Mouse (Mus musculus) T-cell, adult 2 months (primary cell): ENCODE data around the gene Synj2bp.
A peak's percentile ranks its signal among the peaks of the same experiment; 100 is the strongest.
"Not testable (repeated sequence)": the region's sequence is repeated elsewhere in the genome, so short reads cannot be mapped to it uniquely, and the experiment has no call there.

Experiments
- DNase-seq: peaks from one replicate; pipeline ENCODE4 v3.0.0; 2022; ENCODE audit warnings: low spot score

The Synj2bp gene

DNA sequence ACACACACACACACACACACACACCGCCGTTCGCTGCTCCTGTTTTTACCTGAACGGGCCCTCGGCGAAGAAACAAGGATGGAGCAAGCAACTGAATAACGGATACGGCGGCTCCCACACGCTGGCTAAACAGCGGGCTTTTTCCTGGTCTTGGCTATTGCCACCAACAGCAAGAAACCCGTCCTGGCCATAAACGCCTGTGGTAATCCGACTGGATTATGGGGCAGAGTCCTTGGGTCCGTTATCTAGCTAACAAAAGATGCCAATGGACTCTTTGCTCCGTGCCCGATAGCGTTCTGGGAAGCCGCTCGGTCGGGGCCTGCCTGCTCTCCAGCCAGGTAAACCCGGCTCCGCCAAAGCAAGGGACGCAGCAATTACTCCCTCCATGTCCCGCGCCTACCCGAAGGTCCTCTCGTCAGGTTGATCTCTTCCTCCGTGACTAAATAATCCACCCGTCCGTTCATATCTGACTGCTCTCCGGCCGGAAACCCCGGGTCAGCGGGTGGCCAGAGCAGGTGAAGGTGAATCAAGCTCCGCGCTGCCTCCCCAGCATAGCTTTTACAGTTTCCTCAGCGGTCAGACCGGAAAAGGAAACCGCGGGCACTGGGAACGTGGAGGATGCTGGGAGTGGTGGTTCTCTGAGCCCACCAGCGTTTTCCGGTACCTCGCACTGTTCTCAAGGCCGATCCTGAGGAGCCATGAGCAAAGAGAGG is at the start of gene Synj2bp, which contains the start of gene Gm20498:
TSS of gene Synj2bp (minus strand) at position 596 of the 713 bp plus-strand sequence.
TSS of gene Gm20498 (minus strand) at position 590 of the 713 bp plus-strand sequence.
- DNase-seq: peak; percentile 80

DNA sequence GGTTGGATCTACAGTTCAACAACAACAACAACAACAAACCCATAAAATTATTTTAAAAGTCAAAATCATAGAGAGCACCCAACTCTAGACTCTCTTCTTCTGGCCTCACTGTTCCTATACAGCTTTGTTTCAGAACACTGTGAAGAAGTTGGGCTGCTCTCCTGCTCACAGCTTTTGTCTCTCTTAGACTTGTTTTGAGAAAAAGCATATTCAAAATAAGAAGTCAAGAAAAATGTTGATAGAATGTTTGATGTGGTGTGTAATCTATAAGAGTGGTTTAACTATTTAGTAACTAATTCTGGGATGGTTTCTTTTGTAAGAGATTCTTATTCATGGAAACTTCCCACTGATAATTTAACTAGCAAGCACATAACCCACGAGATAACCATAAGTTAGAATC is 35.7 kb upstream of the Synj2bp start, which contains the start of gene Adam21:
TSS of gene Adam21 (minus strand) at position 101 of the 400 bp plus-strand sequence.
- DNase-seq: no peak

DNA sequence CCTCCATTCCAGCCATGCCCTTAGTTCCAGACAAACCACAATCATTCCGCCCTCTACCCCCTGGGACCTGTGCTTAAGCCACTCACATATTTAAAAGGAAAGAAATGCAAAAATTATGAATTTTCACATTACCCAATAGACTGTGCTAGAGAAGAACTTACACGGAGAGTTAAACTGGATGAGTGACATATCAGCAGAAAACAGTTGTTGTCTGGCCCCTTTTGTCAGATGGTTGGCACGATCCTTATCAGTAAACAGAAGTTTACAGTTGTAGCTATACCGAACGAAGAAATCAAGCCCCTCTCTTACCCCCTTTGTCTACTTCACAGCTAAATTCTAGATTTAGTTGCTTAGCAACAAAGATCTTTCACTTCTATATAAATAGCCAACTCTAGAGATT is 35.2 kb upstream of the Synj2bp start:
- DNase-seq: no peak

DNA sequence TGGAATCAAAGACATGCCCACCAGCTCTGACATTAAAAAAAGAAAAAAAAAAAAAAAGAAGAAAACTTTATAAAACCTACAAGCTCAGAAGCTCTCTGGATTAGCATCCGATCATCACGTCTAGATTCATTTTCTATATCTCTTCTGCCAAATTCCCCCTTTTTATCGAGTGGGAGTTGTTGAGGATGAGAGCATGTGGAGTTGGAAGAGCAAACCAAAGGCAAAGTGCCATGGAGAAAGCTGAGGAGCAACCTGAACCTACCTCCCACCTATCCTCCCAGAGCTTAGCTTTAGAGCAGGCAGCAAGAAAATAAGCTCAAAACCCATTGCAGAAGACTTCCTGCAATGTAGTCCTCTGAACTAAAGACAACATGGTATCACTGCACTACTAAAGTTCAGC is 31.5 kb upstream of the Synj2bp start:
- DNase-seq: no peak

DNA sequence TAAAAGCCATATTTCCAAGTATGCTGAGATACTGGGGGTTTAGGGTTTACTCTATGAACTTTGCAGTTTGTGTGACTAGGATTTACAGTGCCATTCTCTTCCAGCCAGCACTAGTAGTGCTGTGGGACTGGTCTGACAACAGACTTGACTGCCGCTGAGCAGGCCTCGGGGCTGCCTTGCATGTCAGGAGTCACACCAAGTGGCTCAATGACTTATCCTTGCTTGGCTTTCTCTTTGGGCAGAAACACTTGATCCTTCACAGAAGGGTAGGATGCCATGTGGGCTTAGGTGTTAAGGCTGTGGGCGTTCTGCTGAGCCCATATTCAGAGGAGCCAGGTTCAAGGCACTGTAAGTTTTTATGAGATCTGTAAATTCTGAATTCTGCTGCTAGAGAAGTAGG is 16.6 kb upstream of the Synj2bp start:
- no peak for DNase-seq

DNA sequence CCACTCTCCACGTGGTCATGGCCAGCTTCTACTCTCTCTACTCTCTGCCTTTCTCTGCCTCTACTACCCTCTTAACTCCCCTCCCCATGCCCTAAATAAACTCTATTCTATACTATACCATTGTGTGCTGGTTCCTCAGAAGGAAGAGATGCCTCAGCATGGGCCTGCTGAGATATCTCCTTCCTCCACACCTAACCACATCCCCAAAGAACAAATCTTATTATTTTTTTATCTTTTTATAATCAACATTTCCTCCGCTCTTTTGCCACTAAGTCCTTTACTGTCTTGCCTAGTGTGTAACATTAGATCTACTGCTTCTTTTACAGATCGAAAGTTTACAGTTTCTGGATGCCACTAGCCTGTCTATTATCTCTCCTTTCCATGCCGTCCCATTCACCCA is 14.5 kb upstream of the Synj2bp start:
- DNase-seq: no peak

DNA sequence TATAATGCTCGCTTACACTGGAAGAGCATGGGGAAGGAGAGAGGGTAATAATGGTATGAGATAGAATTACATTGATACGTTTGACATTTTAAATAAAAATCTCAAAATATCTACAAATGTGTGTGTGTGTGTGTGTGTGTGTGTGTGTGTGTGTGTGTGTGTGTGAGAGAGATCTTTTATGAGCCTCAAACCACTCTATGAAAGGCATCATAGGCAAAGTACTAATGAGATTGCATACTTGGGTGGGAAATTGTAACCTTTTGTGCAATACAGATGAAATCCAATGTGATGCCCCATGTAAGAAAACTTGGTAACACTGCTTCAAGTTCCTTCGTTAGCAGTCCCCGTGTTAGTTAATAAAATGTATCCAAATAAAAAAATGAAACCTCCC is 313 bp upstream of the Synj2bp start:
- DNase-seq: no peak

DNA sequence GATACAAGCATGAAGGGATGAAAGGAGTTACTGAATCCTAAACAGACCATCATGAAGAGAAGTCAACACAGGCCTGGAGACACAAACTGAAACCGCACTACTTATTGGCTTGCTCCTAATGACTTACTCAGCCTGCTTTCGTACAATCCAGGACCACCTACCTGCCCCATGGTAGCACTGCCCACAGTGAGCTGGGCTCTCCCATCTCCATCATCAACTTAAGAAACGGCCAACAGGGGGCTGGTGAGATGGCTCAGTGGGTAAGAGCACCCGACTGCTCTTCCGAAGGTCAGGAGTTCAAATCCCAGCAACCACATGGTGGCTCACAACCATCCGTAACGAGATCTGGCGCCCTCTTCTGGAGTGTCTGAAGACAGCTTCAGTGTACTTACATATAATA is 2.1 kb downstream of the Synj2bp start:
- DNase-seq: not testable (repeated sequence)

DNA sequence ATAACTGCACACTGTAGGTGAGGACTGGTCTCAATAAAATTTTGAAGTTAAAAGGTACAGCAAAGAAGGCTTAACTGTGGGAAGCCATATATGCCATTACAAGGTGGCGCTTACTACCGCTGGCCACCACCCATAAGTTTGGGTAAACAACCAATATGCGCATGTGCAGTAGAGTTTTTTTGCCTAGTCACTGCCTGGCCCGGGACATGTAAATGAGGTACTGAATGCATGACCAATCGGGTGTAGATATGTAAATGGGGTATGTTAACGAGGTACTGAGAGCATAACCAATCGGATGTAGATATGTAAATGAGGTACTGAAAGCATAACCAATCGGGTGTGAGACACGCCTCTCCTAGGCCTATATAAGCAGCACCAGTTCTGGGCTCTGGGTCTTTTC is 35.8 kb downstream of the Synj2bp start:
- DNase-seq: not testable (repeated sequence)

DNA sequence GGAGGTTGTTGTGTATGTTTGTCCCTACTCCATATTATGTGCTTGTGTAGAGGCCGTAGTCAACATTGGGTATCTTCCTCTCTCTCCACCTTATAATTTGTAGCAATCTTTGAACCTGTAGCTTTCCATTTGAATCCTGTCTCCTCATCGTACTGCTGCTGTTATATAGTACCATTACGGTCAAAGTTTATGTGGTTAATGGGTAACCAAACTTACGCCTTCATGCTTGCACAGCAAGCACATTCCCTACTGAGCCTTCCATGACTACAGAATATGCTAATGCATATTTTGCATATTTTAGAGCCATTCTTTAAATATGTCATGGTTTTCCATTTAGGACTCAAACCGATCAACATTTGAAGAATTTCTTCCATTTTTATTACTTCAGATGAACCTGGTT is 42.2 kb downstream of the Synj2bp start:
- DNase-seq: no peak

DNA sequence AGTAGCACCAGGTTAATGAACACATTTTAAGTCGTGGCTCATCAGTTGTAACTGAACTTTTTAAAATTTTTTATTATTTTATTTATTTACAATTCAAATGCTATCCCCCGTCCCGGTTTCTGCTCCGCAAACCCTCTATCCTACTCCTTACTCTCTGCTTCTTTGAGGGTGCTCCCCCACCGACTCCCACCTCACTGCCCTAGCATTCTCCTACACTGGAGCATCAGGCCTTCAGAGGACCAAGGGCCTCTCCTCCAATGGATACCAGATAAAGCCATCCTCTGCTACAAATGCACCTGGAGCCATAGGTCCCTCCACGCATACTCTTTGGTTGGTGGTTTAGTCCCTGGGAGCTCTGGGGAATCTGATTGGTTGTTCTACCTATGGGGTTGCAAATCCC is 47.4 kb downstream of the Synj2bp start:
- DNase-seq: no peak

DNA sequence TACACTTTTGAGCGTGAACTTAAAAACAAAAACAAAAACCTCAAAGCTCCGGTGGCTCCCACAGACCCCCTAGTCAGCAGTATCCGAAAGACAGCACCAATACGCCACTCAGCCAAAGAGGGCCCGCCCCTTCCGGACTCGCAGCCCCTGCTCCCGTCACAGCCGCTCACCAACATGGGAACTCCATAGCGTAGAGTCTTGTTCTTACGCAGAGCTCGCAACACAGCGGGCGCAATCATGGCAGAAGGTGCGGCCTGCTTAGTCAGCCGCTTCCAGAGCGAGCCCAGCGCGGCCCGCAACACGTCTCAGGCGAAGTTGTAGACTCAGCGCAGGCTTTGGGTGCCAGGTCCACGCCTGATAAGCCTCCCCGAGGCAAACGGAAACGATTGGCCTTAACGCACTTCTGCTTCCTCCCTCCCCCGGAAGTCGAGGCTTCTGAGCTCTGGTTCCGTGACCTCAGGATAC is 48.0 kb downstream of the Synj2bp start, which contains the start of gene Cox16:
TSS of gene Cox16 (minus strand) at position 401 of the 465 bp plus-strand sequence.
- peak; percentile 89 for DNase-seq

DNA sequence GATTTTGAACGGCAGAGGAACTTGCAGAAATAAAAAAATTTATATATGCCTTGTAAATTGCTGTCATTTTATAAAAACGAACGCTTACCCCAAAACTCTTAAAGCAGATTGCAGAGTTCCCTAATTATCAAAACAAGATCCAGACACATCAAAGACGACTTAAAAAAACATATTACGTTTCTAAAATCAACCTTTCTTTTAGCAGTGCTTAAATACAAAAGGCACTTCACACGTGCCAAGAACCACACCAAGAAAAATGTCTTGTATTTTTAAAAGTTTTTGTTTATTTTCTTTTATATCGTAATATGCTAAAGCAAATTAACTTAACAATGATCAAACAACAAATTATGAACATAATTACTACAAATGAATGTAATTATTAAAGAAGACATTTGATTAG is 48.5 kb downstream of the Synj2bp start:
- DNase-seq: no peak

DNA sequence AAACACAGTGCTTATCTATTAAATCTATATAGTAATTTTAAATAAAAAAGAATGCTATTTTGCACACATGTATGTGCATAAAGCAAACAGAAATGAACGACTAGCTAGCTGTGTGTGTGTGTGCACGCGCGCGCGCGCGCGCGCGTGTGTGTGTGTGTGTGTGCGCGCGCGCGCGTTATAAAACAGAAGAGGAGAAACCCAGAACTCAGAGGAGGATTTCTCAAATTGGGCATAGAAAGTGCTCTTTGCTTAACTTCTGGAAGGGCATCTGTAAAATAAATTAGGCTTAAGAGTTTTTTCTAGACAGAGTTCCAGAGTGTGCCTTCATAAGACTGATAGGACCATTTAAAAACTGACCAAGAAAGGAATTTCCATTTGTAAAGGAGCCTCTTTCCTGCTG is 49.1 kb downstream of the Synj2bp start:
- DNase-seq: no peak

DNA sequence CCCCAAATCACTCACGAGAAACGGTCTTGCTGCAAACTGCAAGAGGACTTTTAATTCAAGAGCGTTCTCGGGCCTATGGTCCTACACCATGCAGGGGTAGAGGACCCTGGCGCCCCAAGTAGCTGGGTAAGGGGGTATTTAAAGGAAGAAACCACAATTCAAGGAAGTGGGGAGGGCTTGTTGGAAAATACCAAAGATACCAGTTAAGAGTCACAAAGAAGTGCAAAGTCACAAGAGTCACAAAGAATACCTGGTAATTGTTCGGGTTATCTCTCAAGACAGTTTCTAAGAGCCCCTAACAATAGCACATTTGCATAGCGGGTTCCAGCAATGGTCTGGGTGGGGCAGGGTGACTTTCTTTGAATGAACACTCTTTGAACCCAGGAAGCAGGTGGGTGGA is 73.7 kb downstream of the Synj2bp start:
- not testable (repeated sequence) for DNase-seq
